ENCODE assay signal across 30 mouse cellular contexts in genomic region chr9:30484183-30484582, GRCm38 (mm10).
"Had no signal": no experiment of that assay in that cellular context is flagged by ENCODE, and none has a peak within 500 bp of the region (broad histone marks: within the 10 kb centered on the region; RNA-seq: fewer than 3 reads in every experiment).

No protein-coding gene starts in this region.

- DNase-seq: left cerebral cortex, postnatal 4 days; liver; liver, embryonic 13.5 days; liver, postnatal 0 days; lung, adult 18-20 months; lung, adult 2 months; lung, embryonic 14.5 days; lung, postnatal 10 days; lung, postnatal 14 days; lung, postnatal 36 days; lung, postnatal 4 days had no signal

- H3K27ac ChIP-seq: limb, embryonic 10.5 days; limb, embryonic 12.5 days; limb, embryonic 13.5 days; limb, embryonic 15.5 days; liver, embryonic 12.5 days; liver, embryonic 13.5 days; liver, embryonic 14.5 days; liver, embryonic 15.5 days; lung, embryonic 15.5 days; macrophage; midbrain, embryonic 10.5 days; midbrain, embryonic 12.5 days; midbrain, embryonic 13.5 days; midbrain, embryonic 15.5 days; neural tube, embryonic 12.5 days had no signal

- H3K4me2 ChIP-seq: limb, embryonic 12.5 days; limb, embryonic 13.5 days; limb, embryonic 15.5 days; liver, embryonic 11.5 days; liver, embryonic 12.5 days; liver, embryonic 13.5 days; liver, embryonic 15.5 days; lung, embryonic 14.5 days; lung, embryonic 15.5 days; midbrain, embryonic 12.5 days; midbrain, embryonic 13.5 days; midbrain, embryonic 15.5 days; neural tube, embryonic 12.5 days had no signal

- H3K4me1 ChIP-seq: liver, embryonic 12.5 days; liver, embryonic 13.5 days; liver, embryonic 15.5 days; lung, embryonic 15.5 days; megakaryocyte, embryonic 14.5 days; midbrain, embryonic 12.5 days; midbrain, embryonic 13.5 days; midbrain, embryonic 15.5 days; neural tube, embryonic 12.5 days had no signal

- ATAC-seq: liver, embryonic 12.5 days; liver, postnatal 0 days; lung, postnatal 0 days; midbrain, embryonic 13.5 days; midbrain, embryonic 15.5 days; midbrain, embryonic 16.5 days had no signal

- H3K27me3 ChIP-seq: limb, embryonic 12.5 days; limb, embryonic 13.5 days; limb, embryonic 15.5 days; liver, embryonic 12.5 days; liver, embryonic 13.5 days; liver, embryonic 15.5 days; lung, embryonic 15.5 days; midbrain, embryonic 13.5 days; midbrain, embryonic 15.5 days; neural tube, embryonic 12.5 days had no signal

- H3K9me3 ChIP-seq: limb, embryonic 10.5 days; limb, embryonic 12.5 days; limb, embryonic 13.5 days; limb, embryonic 15.5 days; liver, embryonic 12.5 days; liver, embryonic 13.5 days; liver, embryonic 15.5 days; lung, embryonic 15.5 days; megakaryocyte, embryonic 14.5 days; midbrain, embryonic 10.5 days; midbrain, embryonic 12.5 days; midbrain, embryonic 13.5 days; midbrain, embryonic 15.5 days; neural tube, embryonic 12.5 days had no signal

- H3K9ac ChIP-seq: limb, embryonic 12.5 days; limb, embryonic 13.5 days; limb, embryonic 15.5 days; liver, embryonic 12.5 days; liver, embryonic 13.5 days; liver, embryonic 14.5 days; liver, embryonic 15.5 days; liver, postnatal 0 days; lung, embryonic 14.5 days; lung, embryonic 15.5 days; midbrain, embryonic 12.5 days; midbrain, embryonic 13.5 days; midbrain, embryonic 15.5 days; neural tube, embryonic 12.5 days had no signal

- H3K4me3 ChIP-seq: limb, embryonic 10.5 days; limb, embryonic 12.5 days; limb, embryonic 13.5 days; limb, embryonic 15.5 days; liver, embryonic 12.5 days; liver, embryonic 13.5 days; liver, embryonic 15.5 days; lung, embryonic 15.5 days; megakaryocyte, embryonic 14.5 days; midbrain, embryonic 10.5 days; midbrain, embryonic 12.5 days; midbrain, embryonic 13.5 days; midbrain, embryonic 15.5 days; myocyte; neural tube, embryonic 12.5 days had no signal

- H3K36me3 ChIP-seq: limb, embryonic 10.5 days; limb, embryonic 12.5 days; limb, embryonic 13.5 days; limb, embryonic 15.5 days; liver, embryonic 12.5 days; liver, embryonic 13.5 days; liver, embryonic 15.5 days; lung, embryonic 15.5 days; midbrain, embryonic 10.5 days; midbrain, embryonic 12.5 days; midbrain, embryonic 13.5 days; midbrain, embryonic 15.5 days; neural tube, embryonic 12.5 days had no signal
